Mouse (Mus musculus): Measurements from ENCODE around the gene Anln. TPM values are rescaled to one million over a fixed set of nuclear protein-coding genes. Genes with fewer than 3 reads are reported as not detected.

Gene Anln
- total RNA-seq, 1 experiment from 2014 or later = 8.6 TPM

GRCm38 (mm10) chr9:22402001-22402400 lies 13.0 kb upstream of the Anln start:
- no peak for DNase-seq

DNA sequence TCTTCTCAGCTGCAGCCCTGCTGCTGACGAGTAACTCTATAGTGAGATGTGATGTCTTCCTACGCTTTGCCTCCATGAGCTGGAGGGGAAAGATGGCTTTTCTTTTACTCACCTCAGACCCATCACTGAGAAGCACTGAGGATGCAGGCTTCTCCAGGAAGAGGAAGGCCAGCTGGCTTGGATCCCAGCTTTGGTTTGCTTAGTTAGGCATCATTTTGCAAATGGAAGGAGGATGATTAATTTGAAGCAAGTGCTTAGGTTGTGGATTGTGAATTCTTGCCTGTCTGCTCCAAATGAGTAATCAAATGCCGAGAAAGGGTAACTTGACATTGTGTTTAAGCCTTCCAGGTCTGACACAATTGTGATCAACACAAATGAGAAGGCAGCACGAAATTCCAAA lies 10.0 kb upstream of the Anln start:
- DNase-seq = no peak

DNA sequence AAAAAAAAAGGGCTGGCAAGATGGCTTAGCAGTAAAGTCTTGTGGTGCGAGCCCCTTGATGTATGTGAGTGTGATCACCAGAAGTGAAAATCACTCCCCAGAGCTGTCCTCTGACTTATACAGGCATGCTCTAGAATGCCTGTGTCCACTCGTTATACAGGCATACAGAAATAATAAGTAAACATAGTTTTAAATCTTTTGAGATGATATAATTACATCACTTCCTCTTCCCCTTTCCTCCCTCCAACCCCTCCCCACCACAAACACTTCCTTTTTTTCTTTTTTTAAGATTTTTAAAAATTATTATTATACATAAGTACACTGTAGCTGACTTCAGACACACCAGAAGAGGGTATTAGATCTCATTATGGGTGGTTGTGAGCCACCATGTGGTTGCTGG lies 5.7 kb upstream of the Anln start:
- DNase-seq = no peak

- no peak for DNase-seq
These were observed 1.4 kb upstream of the Anln start for GRCm38 (mm10) chr9:22390390-22390789.

- DNase-seq = no peak
These were observed 803 bp upstream of the Anln start for GRCm38 (mm10) chr9:22389736-22390245.

DNA sequence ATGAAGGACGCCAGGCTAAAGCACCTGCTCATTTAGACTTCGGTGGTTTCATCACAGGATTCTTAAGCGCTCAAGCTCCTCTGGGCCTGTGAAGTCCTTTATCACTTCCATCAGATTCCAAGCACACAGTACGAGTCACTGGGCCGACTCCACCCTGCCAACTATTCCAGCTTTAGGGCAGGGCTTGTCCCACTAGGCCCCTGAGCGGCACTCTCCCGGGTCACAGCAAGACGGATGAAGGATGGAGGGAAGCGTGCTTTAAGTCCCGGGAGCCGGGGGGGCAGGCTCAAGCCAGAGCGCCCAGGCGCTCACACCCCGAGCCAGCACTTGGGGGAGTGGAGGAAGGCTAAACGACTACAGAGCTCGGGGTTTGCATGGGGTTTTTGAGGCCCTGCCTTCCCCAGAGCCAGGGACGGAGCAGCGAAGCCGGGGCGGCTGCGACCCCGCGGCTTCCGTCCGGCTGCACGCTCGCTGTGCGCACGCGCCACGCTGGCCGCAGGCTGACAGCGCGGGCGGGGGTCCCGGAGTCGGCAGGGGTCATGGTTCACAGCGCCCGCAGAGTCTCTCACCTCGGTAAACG lies 497 bp downstream of the Anln start:
- peak; percentile 9 for DNase-seq

GRCm38 (mm10) chr9:22387901-22388300 lies 1.1 kb downstream of the Anln start:
- DNase-seq = no peak

DNA sequence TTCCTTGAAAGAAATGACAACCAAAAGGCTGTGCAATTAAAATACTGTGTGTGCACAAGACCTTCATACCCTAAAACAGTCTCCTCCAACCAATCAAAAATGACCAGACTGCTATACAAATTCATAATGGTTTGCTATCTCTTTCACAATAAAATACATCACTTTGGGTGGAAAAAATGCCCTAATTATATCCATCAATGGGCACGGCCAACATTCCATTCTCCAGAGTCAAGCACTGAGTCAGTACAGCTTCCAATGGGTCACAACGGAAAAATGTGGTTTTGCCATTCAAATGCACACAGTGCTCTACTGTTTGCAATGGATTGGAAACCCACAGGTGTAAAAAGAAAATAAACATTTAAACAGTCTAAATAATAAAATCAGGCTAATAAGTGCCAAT lies 3.1 kb downstream of the Anln start:
- no peak for DNase-seq

DNA sequence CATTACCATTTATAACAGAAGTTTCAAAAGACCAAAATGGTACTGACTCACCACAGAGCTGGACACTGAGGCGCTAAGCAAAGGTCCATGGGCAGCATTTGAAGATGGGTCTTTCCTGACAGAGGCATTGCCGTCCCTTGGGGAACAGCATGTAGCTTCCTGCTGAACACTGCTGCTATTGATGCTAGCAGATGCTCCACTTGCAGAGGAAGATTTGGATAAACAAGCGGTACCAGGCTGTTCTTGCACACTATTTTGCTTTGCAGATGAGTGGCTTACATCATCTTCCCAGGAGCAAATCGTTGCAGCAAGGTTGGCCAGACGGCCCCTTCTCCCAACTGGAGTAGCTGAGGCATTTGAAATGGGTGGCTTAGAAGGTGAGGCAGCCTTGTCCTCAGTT lies 12.9 kb downstream of the Anln start:
- DNase-seq = no peak

GRCm38 (mm10) chr9:22372760-22373159 lies 16.2 kb downstream of the Anln start:
- no peak for DNase-seq

GRCm38 (mm10) chr9:22368030-22368429 lies 21.0 kb downstream of the Anln start:
- no peak for DNase-seq

GRCm38 (mm10) chr9:22366621-22367020 lies 22.4 kb downstream of the Anln start:
- peak; percentile 44 for DNase-seq

GRCm38 (mm10) chr9:22366221-22366620 lies 22.8 kb downstream of the Anln start:
- DNase-seq = no peak

GRCm38 (mm10) chr9:22360916-22361315 lies 28.1 kb downstream of the Anln start:
- DNase-seq = peak; percentile 41

DNA sequence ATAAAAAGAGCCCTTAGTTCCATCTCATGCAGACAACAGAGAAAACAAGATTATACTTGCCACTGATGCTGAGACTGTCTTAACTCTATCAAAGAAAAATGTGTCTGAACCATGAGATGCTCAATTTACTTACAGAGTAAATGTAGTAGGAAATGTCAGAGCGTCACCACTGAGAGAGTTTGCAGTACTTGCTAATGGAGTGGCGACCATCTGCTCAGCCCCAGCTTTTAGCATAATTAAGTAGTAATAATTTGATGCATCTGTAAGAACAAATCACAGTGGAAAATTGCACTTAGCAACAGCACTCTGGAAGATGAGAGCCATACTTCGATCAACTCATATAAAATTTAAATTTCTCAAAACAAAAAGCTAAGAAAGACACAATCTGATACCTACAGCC lies 33.1 kb downstream of the Anln start:
- DNase-seq = no peak

GRCm38 (mm10) chr9:22353901-22354300 lies 35.1 kb downstream of the Anln start:
- DNase-seq = no peak

DNA sequence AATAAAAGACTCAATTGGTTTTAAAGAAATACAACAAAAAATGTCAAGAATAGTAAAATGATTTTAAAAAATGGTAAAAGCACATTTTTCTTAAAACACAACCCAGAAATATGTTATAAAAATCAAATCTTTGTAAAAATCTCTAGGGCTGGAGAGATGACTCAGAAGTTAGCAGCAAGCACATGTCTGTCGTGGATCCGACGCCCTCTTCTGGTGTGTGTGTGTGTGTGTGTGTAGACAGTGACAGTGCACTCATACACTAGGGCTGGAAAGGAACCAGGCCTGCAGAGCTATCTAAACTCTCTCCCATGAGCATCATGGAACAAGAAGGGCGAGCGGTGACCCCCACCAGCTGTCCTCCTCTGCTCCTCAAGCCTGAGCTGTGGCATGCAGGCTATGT lies 35.5 kb downstream of the Anln start:
- DNase-seq = no peak

DNA sequence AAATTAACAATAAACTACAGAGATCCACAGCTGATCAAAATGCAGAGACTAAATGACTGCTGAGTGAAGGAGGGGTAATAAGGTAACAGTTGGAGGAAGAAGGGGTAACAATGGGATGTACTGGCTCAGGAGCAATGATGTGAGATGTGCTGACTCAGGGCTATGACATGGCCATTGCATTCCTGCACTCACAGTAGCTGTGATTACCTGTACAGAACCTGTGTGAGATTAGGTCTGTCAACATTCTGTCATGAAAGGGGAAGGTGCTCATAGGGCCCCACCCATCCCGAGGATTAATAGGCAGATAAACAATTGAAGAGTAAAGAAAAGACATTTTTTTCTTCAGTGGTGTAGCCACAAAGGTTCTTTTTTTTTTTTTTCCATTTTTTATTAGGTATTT lies 48.7 kb downstream of the Anln start:
- no peak for DNase-seq

DNA sequence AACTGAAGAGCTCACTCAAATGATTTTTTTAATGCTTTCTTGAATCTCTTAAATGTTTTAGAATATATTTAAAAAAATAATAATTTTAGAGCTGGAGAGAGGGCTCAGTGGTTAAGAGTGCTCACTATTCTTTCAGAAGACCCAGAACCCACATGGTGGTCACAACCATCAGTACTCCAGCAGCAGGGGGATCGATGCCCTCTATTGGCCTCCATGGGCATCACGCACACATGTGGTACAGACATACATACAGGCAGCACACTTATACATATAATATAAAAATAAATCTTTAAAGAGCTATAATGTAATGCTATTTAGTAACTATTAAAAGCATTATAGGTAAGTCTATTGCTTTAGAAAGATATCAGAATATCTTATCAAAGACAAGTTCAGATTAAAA lies 51.8 kb downstream of the Anln start:
- no peak for DNase-seq

GRCm38 (mm10) chr9:22327475-22328387 lies 61.3 kb downstream of the Anln start:
- peak; percentile 83 for DNase-seq

DNA sequence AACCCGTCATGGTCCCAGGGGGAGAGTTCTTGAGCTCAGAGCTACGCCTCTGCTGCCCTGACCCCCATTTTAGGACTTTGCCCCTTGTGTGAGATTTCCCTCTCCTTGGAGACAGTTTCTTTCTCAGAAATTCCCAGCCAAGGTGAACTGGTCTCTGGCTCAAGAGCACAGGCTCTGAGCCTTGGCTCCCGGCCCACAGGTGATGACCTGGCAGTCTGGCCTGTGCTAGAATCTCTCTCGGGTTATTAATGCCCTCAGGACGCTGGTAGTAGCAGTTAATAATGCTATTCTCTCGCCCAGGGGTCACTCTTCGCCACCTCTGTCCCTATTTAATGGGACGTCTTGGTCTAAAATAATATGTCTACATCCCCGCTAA lies 61.9 kb downstream of the Anln start:
- DNase-seq = peak; percentile 42

DNA sequence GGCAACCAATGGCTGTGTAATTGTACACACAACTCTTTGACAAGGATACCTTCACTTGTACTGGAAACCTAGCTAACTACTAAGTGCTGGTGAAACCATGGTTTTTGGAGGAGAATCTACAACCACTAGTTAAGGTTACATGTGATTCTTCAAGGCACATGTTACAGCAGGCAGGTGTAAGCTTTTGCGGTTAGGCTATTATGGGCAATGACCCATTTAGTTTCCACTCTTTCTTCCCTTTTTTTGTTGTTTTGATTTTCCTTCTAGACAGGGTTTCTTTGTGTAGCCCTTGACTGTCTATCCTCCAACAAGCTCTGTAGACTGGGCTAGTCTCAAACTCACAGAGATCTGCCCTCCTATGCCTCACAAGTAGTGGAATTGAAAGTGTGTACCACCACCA lies 64.4 kb downstream of the Anln start:
- DNase-seq = no peak

DNA sequence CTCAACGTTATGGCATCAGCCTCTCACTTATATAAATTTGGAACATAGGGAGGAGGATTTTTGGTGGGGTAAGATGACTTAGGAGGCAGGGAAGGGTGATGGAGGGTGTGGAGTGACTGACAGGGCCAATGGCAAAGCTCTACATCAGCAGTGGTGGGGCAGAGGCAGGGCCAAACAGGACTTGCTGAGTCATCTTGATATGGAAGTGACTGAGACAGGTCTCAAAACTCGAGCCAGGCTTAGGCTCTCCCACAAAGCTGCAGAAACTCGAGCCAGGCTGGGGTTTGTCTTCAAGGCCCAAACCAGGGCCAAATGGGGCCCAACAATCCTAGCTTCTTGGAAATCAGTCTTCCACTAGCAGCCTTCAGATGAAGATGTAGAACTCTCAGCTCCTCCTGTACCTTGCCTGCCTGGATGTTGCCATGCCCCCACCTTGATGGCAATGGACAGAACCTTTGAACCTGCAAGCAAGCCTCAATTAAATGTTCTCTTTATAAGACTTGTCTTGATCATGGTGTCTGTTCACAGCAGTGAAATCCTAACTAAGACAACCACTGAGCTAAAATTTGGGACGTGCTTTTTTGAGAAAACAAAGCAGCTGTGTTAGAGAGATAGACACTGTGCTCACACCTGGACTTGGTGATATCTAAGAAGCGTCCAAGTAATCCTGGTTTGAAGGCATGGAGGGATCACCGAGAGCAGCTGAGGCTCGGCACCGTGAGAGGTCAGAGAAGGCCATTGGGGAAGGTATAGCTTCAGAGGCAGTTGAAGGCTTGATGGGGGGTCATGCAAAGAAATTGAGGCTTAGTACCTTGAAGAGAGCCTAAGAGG lies 66.4 kb downstream of the Anln start:
- no peak for DNase-seq

Measured in adrenal gland, postnatal 25 days (tissue).